Mouse (Mus musculus) MEL-GATA-1-ER (cell line): ENCODE measurements around the gene Ptrh2.
"Not testable (repeated sequence)": the region's sequence is repeated elsewhere in the genome, so short reads cannot be mapped to it uniquely, and the experiment has no call there.

ENCODE experiments used
- DNase-seq: peaks from one replicate; pipeline ENCODE4 v3.0.0-alpha.2; 2012; ENCODE audit warnings: low read depth; ENCODE audit errors: extremely low read depth

The Ptrh2 gene

DNA sequence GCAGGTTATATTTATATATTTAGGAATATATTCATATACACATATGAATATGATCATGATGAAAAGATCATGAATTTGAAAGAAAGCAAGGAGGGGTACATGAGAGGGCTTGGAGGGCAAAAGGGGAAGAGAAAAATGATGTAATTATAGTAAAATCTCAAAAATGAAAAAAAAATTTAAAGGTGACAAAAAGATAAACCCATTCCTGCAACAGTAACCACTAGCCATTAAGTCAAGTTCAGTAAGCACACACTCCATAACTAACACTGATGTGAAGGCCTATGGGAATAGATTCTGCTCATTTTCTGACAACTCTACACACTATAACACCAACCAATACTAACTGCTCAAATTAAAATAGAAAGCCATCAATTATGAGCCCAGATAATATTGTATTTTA, 41.8 kb downstream of the Ptrh2 start:
- DNase-seq: no peak

DNA sequence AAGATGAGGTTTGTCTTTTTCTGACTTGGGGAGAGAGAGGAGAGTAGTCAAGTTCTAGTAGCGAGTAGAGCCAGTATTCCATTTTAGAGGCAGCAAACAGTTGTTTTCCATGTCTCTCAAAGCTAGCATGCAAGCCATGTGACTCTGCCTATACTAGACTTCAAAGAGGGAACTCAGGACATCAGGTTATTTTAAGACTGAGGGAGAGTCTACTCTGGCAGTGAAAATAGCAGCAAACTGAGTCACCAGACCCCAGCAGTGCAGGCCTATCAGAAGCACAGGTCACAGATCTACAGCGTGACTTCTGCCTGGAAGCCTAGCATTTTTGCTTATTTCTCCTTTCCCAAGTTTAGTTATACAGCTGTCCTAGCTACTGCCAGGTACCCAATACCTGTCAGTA, 47.7 kb downstream of the Ptrh2 start:
- no peak for DNase-seq

DNA sequence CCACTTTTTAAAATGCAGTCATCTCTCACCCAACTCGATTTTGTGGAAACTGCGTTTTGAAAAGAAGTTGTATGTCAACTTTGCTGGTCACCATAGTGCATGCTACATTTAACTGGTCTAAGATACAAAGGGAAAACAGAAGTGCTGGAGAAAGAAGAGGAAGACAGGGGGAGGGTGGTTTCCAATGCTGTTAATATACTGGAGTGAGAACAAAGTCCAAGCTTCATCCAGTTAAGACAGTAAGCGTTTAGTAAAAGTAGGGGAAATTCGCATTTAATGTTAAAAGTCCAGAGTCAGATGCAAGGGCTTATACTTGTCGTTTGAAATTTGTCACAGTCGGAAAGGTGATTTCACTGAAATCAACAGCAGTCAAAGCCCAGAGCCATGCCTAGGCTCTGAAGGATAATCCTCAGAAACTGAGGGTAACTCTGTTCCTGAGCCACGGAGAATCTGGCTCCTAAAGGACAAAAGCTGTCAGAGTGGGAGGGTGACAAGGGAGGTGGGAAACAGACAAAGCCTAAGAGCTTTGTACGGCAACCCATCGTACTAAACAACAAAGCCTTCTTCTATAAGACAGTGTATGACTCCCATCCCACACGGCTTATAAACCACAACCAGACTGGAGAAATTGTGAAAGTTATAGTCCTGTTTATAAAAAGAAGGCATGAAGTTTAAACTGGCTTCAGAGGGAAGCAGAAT, 50.6 kb downstream of the Ptrh2 start:
- no peak for DNase-seq

DNA sequence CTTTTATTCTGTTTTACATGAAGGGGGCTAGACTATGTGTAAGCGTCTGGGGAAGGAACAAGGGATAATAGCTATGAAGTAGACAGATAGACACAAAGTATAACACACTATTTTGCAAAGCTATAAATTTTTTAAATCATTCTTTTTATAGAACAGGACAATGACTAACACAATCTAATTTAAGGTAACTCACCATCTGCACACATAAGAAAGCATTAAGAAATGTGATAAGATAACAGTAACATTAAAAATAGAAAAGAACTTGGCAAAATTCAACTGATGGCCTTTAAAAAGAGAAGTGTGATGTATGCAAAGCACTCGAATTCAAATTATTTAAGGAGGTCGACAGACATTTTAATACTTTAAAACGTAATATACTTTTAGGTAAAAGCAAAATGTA, 51.2 kb downstream of the Ptrh2 start:
- DNase-seq: no peak

DNA sequence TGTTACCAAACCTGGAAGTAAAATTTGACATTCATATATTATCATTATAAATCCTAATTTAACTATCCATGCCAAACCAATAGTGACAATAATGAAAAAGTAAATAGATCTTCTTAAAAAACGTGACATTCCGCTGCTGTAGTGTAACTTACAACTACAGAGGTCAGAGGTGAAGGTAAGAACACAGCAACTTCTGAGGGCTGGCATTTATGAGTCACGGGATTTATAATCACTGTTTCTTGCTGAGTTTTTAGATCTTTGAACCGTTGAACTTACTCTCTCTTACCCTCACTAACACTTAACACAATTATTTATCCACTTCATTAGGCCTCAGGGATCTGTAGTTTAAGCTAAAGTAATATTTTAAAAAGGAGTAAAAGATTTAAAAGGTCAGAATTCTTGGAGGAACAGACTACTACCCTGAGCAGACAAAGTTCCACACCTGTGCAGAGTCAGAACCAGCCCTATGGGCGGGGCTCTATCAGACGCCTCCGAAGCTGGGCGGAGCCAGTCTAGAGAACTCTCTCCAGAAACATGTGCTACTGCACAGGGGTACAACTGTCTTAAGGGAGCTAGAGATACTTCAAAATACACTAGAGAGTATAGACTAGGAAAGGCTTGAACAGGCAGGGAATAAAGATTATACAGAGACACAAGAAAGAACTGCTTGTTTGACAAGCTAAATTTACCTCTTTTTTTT, 53.7 kb downstream of the Ptrh2 start:
- DNase-seq: no peak

DNA sequence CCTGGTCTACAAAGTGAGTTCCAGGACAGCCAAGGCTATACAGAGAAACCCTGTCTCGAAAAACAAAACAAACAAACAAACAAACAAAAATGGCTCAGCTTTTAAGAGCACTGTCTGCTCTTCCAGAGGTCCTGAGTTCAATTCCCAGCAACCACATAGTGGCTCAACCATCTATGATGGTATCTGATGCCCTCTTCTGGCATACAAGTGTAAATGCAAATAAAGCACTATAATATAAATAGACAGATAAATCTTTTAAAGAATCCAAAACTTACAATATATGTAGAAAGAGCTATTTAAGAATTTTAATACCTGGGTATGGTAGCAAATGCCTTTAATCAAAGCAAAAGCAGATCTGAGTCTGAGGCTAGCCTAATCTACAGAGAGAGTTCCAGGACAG, 54.5 kb downstream of the Ptrh2 start:
- DNase-seq: not testable (repeated sequence)

DNA sequence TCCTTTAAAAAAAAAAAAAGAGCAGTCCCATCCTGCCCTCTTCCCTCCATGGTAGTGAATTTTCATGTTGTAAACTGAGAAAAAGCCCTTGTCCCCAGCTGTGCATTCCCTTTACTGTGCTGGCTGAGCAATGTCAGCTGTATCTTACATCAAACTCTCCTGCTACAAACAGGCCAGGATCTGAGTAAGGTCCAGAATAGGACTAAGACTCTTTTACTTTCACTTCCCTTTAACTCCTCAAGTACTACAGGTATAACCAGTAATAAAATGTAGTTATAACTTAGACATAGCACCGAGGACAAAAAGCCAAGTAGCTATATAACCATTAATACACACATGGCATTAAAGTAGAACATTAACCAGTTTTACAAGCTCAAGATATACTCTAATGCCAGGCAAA, 55.2 kb downstream of the Ptrh2 start:
- DNase-seq: no peak

DNA sequence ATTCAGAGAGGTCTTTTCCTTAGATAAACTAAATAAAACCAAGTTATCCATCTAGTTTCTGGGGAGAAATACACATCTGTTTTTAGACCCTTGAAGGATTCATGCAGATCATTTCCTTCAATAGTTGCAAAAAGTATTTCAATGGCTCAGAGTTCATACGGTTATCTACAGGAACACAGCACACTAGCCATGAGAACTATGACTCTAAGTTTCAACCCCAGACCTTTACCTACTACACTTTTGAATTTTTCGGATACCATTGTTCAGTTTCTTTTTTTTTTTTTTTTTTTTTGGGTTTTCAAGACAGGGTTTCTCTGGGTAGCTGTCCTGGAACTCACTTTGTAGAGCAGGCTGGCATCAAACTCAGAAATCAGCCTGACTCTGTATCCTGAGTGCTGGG, 55.7 kb downstream of the Ptrh2 start:
- DNase-seq: no peak

DNA sequence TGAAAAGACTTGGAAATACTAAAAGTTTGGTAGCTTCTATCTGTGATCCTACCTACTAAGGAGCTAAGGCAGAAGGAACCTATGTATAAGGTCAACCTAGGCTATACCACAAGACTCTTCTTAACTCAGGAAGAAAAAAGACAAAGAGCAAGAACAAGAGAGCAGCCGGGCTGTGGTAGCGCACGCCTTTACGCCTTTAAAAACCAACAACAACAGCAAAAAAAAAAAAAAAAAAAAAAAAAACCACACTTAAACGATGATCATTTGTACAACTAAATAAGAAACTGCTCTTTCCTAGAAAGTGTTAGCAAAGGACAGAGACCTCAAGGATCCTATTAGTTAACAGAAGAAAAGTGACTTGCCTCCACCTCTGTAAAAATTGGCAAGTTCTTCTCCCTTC, 57.7 kb downstream of the Ptrh2 start:
- no peak for DNase-seq
